ENCODE assay signal across 16 mouse cellular contexts in the genomic region with DNA sequence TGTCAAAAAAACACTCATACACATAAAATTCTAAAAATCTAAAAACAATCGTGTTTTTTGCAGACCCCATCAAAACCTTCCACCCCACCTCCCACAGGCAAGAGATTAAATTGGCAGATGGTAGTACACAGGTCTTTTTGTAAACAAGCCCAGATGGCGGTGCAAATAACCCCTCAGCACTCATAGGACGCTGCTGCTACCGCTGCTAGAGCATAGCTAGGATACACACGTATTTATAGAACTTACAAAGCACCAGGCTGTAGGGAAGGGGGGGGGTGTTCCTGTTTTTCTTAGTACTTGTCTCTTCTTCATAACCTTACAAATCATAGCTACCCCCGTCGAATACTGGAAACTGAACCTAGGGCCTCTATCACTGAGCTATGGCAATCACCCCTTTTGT. TPM values are rescaled to one million over a fixed set of nuclear protein-coding genes. Genes with fewer than 3 reads are reported as not detected.
DNase-seq lines count a peak whose midpoint lies in the region; TF ChIP-seq lines count a peak whose summit lies in the region.
"Had no signal": no experiment of that assay in that cellular context is flagged by ENCODE, and none has a peak within 500 bp of the region (broad histone marks: within the 10 kb centered on the region; RNA-seq: fewer than 3 reads in every experiment).

No protein-coding gene starts in this region.

- peaks cover 73% of the 10 kb centered on the region for H3K4me1 ChIP-seq in bone marrow macrophage, adult 2 months (ENCODE audit: control insufficient read depth, insufficient read depth, low read length)
- H3K4me1 ChIP-seq: embryonic facial prominence, embryonic 12.5 days had no signal

- intact Hi-C loops in gastrocnemius, adult 2 months (cut with DNase I): loop anchor here (5.0 kb wide), 1 partner anchor 171 kb away; no protein-coding TSS in a partner anchor
- intact Hi-C loops in gastrocnemius, postnatal 36 days (cut with DNase I): no loop called here

- TF ChIP-seq POLR2A in bone marrow macrophage, adult 2 months (IDR thresholded peaks at IDR 0.05; ENCODE audit: borderline replicate concordance, low read depth, low read length): no peak

- no peak overlapping the region for H3K4me3 ChIP-seq in gastrocnemius, adult 2 months
- H3K4me3 ChIP-seq in layer of hippocampus, adult 2 months: no peak overlapping the region
- no peak overlapping the region for H3K4me3 ChIP-seq in bone marrow macrophage, adult 2 months (ENCODE audit: insufficient read depth, low read length)
- H3K4me3 ChIP-seq: embryonic facial prominence, embryonic 12.5 days; midbrain, embryonic 15.5 days had no signal

- peak; percentile 46 for DNase-seq in cerebellum, adult 9-11 months
- DNase-seq in cerebellum, adult 9-10 months: no peak
- DNase-seq in gastrocnemius, adult 2 months: no peak
- DNase-seq in gastrocnemius, postnatal 36 days: no peak
- no peak for DNase-seq in layer of hippocampus, adult 2 months (ENCODE audit: low spot score in 2 of 2)
- DNase-seq in layer of hippocampus, postnatal 14 days (ENCODE audit: low spot score in 2 of 2): no peak
- no peak for DNase-seq in left cerebral cortex, adult 9 months (ENCODE audit: low spot score in 2 of 2)
- DNase-seq: adrenal gland, adult 2 months; kidney, adult 2 months; kidney, postnatal 14 days; right cerebral cortex, postnatal 25 days had no signal

- peak overlapping the region; percentile 81 for H3K27ac ChIP-seq in gastrocnemius, adult 2 months
- H3K27ac ChIP-seq in layer of hippocampus, adult 2 months: peak overlapping the region; percentile 84
- H3K27ac ChIP-seq in bone marrow macrophage, adult 2 months (ENCODE audit: insufficient read depth, low read depth, low read length): peak overlapping the region; percentile 24
- H3K27ac ChIP-seq: embryonic facial prominence, embryonic 12.5 days; midbrain, embryonic 15.5 days had no signal

- no peak for TF ChIP-seq CTCF in gastrocnemius, adult 2 months (IDR thresholded peaks at IDR 0.05)
- TF ChIP-seq CTCF in layer of hippocampus, adult 2 months (conservative IDR thresholded peaks at IDR 0.05): no peak
- no peak for TF ChIP-seq CTCF in bone marrow macrophage, adult 2 months (IDR thresholded peaks at IDR 0.05; ENCODE audit: low read depth, low read length)

RNA-seq across cellular contexts. Expression of gene Tnnc1, which starts 14.3 kb away (rescaled TPM):
- 1,000 to 10,000 TPM in 1 of 2 experiments, 100 to 1,000 TPM in 1; 386 to 1,185 TPM for total RNA-seq in gastrocnemius, adult 2 months (2021)
- total RNA-seq in gastrocnemius, postnatal 36 days (2021): 100 to 1,000 TPM; 121 to 774 TPM
- total RNA-seq in layer of hippocampus, adult 2 months (2021): 1 to 10 TPM; 2.4 to 2.9 TPM
- 1 to 10 TPM in 1 of 2 experiments, under 1 TPM in 1; 0.85 to 3.7 TPM for total RNA-seq in layer of hippocampus, postnatal 14 days (2021)
- 4.0 and 4.1 TPM in 2 replicates for polyA plus RNA-seq in bone marrow macrophage, adult 2 months (2012; ENCODE audit: insufficient read depth, insufficient read length, missing spikeins)
- total RNA-seq: hematopoietic stem cell, adult 5-6 weeks had no signal

RNA-seq across cellular contexts. Expression of gene Nisch, which starts 23.0 kb away (rescaled TPM):
- total RNA-seq in gastrocnemius, adult 2 months (2021): 10 to 100 TPM; 60.8 to 70.3 TPM
- 10 to 100 TPM; 54.4 to 63.2 TPM for total RNA-seq in gastrocnemius, postnatal 36 days (2021)
- 100 to 1,000 TPM; 472 to 491 TPM for total RNA-seq in layer of hippocampus, adult 2 months (2021)
- total RNA-seq in layer of hippocampus, postnatal 14 days (2021): 100 to 1,000 TPM; 433 to 449 TPM
- polyA plus RNA-seq in bone marrow macrophage, adult 2 months (2012; ENCODE audit: insufficient read depth, insufficient read length, missing spikeins): 366 and 398 TPM in 2 replicates

RNA-seq across cellular contexts. Expression of gene Sema3g, which starts 23.9 kb away (rescaled TPM):
- total RNA-seq in gastrocnemius, adult 2 months (2021): 1 to 10 TPM; 7.0 to 8.3 TPM
- total RNA-seq in gastrocnemius, postnatal 36 days (2021): 1 to 10 TPM; 6.0 to 8.1 TPM
- total RNA-seq in layer of hippocampus, adult 2 months (2021): 1 to 10 TPM; 5.0 to 6.1 TPM
- 1 to 10 TPM; 5.5 to 6.4 TPM for total RNA-seq in layer of hippocampus, postnatal 14 days (2021)
- not detected in 2 replicates for polyA plus RNA-seq in bone marrow macrophage, adult 2 months (2012; ENCODE audit: insufficient read depth, insufficient read length, missing spikeins)
- total RNA-seq: megakaryocyte, adult 5-6 weeks had no signal

RNA-seq across cellular contexts. Expression of gene Stab1, which starts 25.4 kb away (rescaled TPM):
- total RNA-seq in gastrocnemius, adult 2 months (2021): 10 to 100 TPM; 14.0 to 16.5 TPM
- total RNA-seq in gastrocnemius, postnatal 36 days (2021): 10 to 100 TPM; 15.6 to 17.7 TPM
- 10 to 100 TPM; 23.2 TPM for total RNA-seq in layer of hippocampus, adult 2 months (2021)
- 10 to 100 TPM; 27.9 to 32.0 TPM for total RNA-seq in layer of hippocampus, postnatal 14 days (2021)
- polyA plus RNA-seq in bone marrow macrophage, adult 2 months (2012; ENCODE audit: insufficient read depth, insufficient read length, missing spikeins): 1,445 and 1,606 TPM in 2 replicates
- total RNA-seq: hematopoietic stem cell, adult 5-6 weeks had no signal

RNA-seq across cellular contexts. Expression of gene Phf7, which starts 57.3 kb away (rescaled TPM):
- 1 to 10 TPM; 7.3 to 8.9 TPM for total RNA-seq in gastrocnemius, adult 2 months (2021)
- total RNA-seq in gastrocnemius, postnatal 36 days (2021): 1 to 10 TPM; 6.8 to 8.6 TPM
- 1 to 10 TPM; 5.3 to 6.0 TPM for total RNA-seq in layer of hippocampus, adult 2 months (2021)
- total RNA-seq in layer of hippocampus, postnatal 14 days (2021): 1 to 10 TPM; 4.0 to 6.3 TPM
- polyA plus RNA-seq in bone marrow macrophage, adult 2 months (2012; ENCODE audit: insufficient read depth, insufficient read length, missing spikeins): 10.5 and 13.2 TPM in 2 replicates

Comparison
In these comparisons a context has a peak if more than half of its experiments do, and no peak if none do; other contexts are left out.
1. H3K27ac ChIP-seq: peak in every context shown above with its lines; median percentile 84 in layer of hippocampus, adult 2 months; 81 in gastrocnemius, adult 2 months; 24 in bone marrow macrophage, adult 2 months.
2. RNA of gene Tnnc1, which starts 14.3 kb away (total RNA-seq): 386 to 1,185 TPM in gastrocnemius, adult 2 months and 121 to 774 TPM in gastrocnemius, postnatal 36 days; 0.85 to 3.7 TPM in layer of hippocampus, postnatal 14 days and 2.4 to 2.9 TPM in layer of hippocampus, adult 2 months; every median in the first group is over 10 times any median in the second.
3. RNA of gene Nisch, which starts 23.0 kb away (total RNA-seq): 472 to 491 TPM in layer of hippocampus, adult 2 months and 433 to 449 TPM in layer of hippocampus, postnatal 14 days; 60.8 to 70.3 TPM in gastrocnemius, adult 2 months and 54.4 to 63.2 TPM in gastrocnemius, postnatal 36 days; every median in the first group is over 4 times any median in the second.